Mouse (Mus musculus) hindbrain, embryonic 10.5 days (tissue): ENCODE measurements around the gene Gjc2. TPM values are rescaled to one million over a fixed set of nuclear protein-coding genes. Genes with fewer than 3 reads are reported as not detected.

Experiments used
- DNase-seq: peaks from one replicate; pipeline ENCODE4 v3.0.0-alpha.2; 2017; ENCODE audit warnings: low spot score
- H3K27ac ChIP-seq: fragments of 300-500 bp; sonication (generic); 2 replicates; pipeline ENCODE4 v1.5.1; 2016; ENCODE audit warnings: mild to moderate bottlenecking, moderate library complexity
- H3K27me3 ChIP-seq: fragments of 300-500 bp; sonication (generic); 2 replicates; pipeline ENCODE4 v1.6.1; 2016; ENCODE audit warnings: mild to moderate bottlenecking; ENCODE audit not compliant: poor library complexity, insufficient read depth, severe bottlenecking
- H3K36me3 ChIP-seq: fragments of 300-500 bp; sonication (generic); 2 replicates; pipeline ENCODE4 v1.6.1; 2016; ENCODE audit warnings: mild to moderate bottlenecking, moderate library complexity
- H3K4me1 ChIP-seq: fragments of 300-500 bp; sonication (generic); replicated peaks from 2 replicates; pipeline ENCODE4 v1.6.1; 2016; ENCODE audit warnings: mild to moderate bottlenecking
- H3K4me3 ChIP-seq: fragments of 300-500 bp; sonication (generic); 2 replicates; pipeline ENCODE4 v1.5.1; 2016; ENCODE audit warnings: mild to moderate bottlenecking, moderate library complexity
- H3K9me3 ChIP-seq: fragments of 300-500 bp; sonication (generic); 2 replicates; pipeline ENCODE4 v1.6.1; 2016; ENCODE audit warnings: mild to moderate bottlenecking, moderate library complexity
- WGBS: fragments of 180-500 bp; shearing (Covaris S2); methylation state at CpG from one replicate; pipeline ENCODE4 v1.1.7; 2016; 5-methylcytosine and 5-hydroxymethylcytosine counted together
- polyA plus RNA-seq: library from polyadenylated mRNA; unstranded; fragments of >200 nt; fragmentation: Nextera tagmentation; extraction: Ambion mirVana; gene quantifications from 2 replicates; pipeline ENCODE4 v1.2.1, GENCODE M21; 2016

Gene Gjc2
- polyA plus RNA-seq, 1 experiment from 2014 or later: 0.20 TPM

- Histone ChIP-seq H3K27me3 (peaks cover 59% of the 10 kb centered on the region), H3K9me3 (no peaks in the 10 kb centered on the region), H3K4me1 (peaks cover 35% of the 10 kb centered on the region), H3K4me3 (no peak overlapping the region), H3K36me3 (no peaks in the 10 kb centered on the region), H3K27ac (no peak overlapping the region)
- no peak for DNase-seq
- WGBS: 65% methylated on average over 19 of the region's 19 CpGs
Observed at GRCm38 (mm10) chr11:59138537-59139486, 44.2 kb downstream of the Gjc2 start.

- Histone ChIP-seq H3K4me1 (peaks cover 34% of the 10 kb centered on the region), H3K27me3 (peaks cover 76% of the 10 kb centered on the region), H3K4me3 (no peak overlapping the region), H3K9me3 (no peaks in the 10 kb centered on the region), H3K27ac (no peak overlapping the region), H3K36me3 (no peaks in the 10 kb centered on the region)
- no peak for DNase-seq
- WGBS: 75% methylated on average over 12 of the region's 12 CpGs
Observed at GRCm38 (mm10) chr11:59136994-59137706, 45.9 kb downstream of the Gjc2 start.

- Histone ChIP-seq H3K9me3 (no peaks in the 10 kb centered on the region), H3K4me3 (peak within 1 kb of the TSS; percentile 43), H3K36me3 (no peaks in the 10 kb centered on the region), H3K27me3 (peaks cover 86% of the 10 kb centered on the region), H3K4me1 (peaks cover 28% of the 10 kb centered on the region), H3K27ac (no peak within 1 kb of the TSS)
- no peak for DNase-seq
- 18% methylated on average over 44 of the region's 44 CpGs for whole genome bisulfite sequencing
Observed at GRCm38 (mm10) chr11:59135904-59136452, 47.0 kb downstream of the Gjc2 start, which contains the start of gene Obscn. TSS of gene Obscn (minus strand) at chr11:59136402.

- WGBS: 9% methylated on average over 55 of the region's 55 CpGs
Observed at GRCm38 (mm10) chr11:59135051-59135820, 47.8 kb downstream of the Gjc2 start.

GRCm38 (mm10) chr11:59134373-59134997, 48.5 kb downstream of the Gjc2 start:
- H3K27ac ChIP-seq: no peak overlapping the region
- H3K4me3 ChIP-seq: peak overlapping the region; percentile 43
- DNase-seq: peak; percentile 23
- H3K36me3 ChIP-seq: no peaks in the 10 kb centered on the region
- H3K27me3 ChIP-seq: peaks cover 80% of the 10 kb centered on the region
- WGBS: 8% methylated on average over 35 of the region's 35 CpGs
- no peaks in the 10 kb centered on the region for H3K9me3 ChIP-seq
- H3K4me1 ChIP-seq: peaks cover 28% of the 10 kb centered on the region

More at GRCm38 (mm10) chr11:59135051-59135820, 47.8 kb downstream of the Gjc2 start:
- peak; percentile 12 for DNase-seq
- Histone ChIP-seq H3K9me3 (no peaks in the 10 kb centered on the region), H3K4me1 (peaks cover 28% of the 10 kb centered on the region), H3K4me3 (peak overlapping the region; percentile 43), H3K27me3 (peaks cover 80% of the 10 kb centered on the region), H3K27ac (no peak overlapping the region), H3K36me3 (no peaks in the 10 kb centered on the region)

GRCm38 (mm10) chr11:59132065-59132464, 50.9 kb downstream of the Gjc2 start:
- no peak overlapping the region for H3K4me3 ChIP-seq
- DNase-seq: no peak
- H3K27ac ChIP-seq: no peak overlapping the region
- WGBS: 85% methylated on average over 2 of the region's 3 CpGs
- peaks cover 59% of the 10 kb centered on the region for H3K27me3 ChIP-seq
- peaks cover 19% of the 10 kb centered on the region for H3K4me1 ChIP-seq
- no peaks in the 10 kb centered on the region for H3K9me3 ChIP-seq
- H3K36me3 ChIP-seq: no peaks in the 10 kb centered on the region

- no peak for DNase-seq
- H3K4me3 ChIP-seq: no peak overlapping the region
- peaks cover 19% of the 10 kb centered on the region for H3K4me1 ChIP-seq
- no peak overlapping the region for H3K27ac ChIP-seq
- 73% methylated on average over 18 of the region's 18 CpGs for WGBS
- peaks cover 53% of the 10 kb centered on the region for H3K27me3 ChIP-seq
- no peaks in the 10 kb centered on the region for H3K9me3 ChIP-seq
- H3K36me3 ChIP-seq: no peaks in the 10 kb centered on the region
Observed at GRCm38 (mm10) chr11:59131348-59131919, 51.6 kb downstream of the Gjc2 start.

GRCm38 (mm10) chr11:59130782-59131181, 52.2 kb downstream of the Gjc2 start:
- H3K27me3 ChIP-seq: peaks cover 46% of the 10 kb centered on the region
- peaks cover 15% of the 10 kb centered on the region for H3K4me1 ChIP-seq
- no peak for DNase-seq
- WGBS: 94% methylated on average over 9 of the region's 9 CpGs
- no peak overlapping the region for H3K27ac ChIP-seq
- H3K36me3 ChIP-seq: no peaks in the 10 kb centered on the region
- H3K9me3 ChIP-seq: no peaks in the 10 kb centered on the region
- no peak overlapping the region for H3K4me3 ChIP-seq

Other genes with a start within 250 kb of the Gjc2 start
- gene Rnf187, start 244.3 kb downstream of the Gjc2 start, polyA plus RNA-seq: 297 and 381 TPM in 2 replicates
- gene Hist3h2ba, start 234.3 kb downstream of the Gjc2 start, polyA plus RNA-seq: 39.0 and 115 TPM in 2 replicates
- gene Hist3h2a, start 228.5 kb downstream of the Gjc2 start, polyA plus RNA-seq: 25.4 and 49.0 TPM in 2 replicates
- 0.41 and 0.85 TPM in 2 replicates for gene Trim17, start 228.5 kb downstream of the Gjc2 start, polyA plus RNA-seq
- 18.8 and 20.2 TPM in 2 replicates for gene Trim11, start 205.1 kb downstream of the Gjc2 start, polyA plus RNA-seq
- gene Obscn, start 46.8 kb downstream of the Gjc2 start, polyA plus RNA-seq: 0.15 TPM in 1 of 2 replicates, not detected in the other
- gene Iba57, start 19.5 kb downstream of the Gjc2 start, polyA plus RNA-seq: 4.8 and 7.1 TPM in 2 replicates
- 113 and 119 TPM in 2 replicates for gene Guk1, start 9.0 kb upstream of the Gjc2 start, polyA plus RNA-seq
- gene Mrpl55, start 19.3 kb upstream of the Gjc2 start, polyA plus RNA-seq: 123 and 129 TPM in 2 replicates
- gene 2310033P09Rik, start 25.1 kb upstream of the Gjc2 start, polyA plus RNA-seq: 42.2 and 43.1 TPM in 2 replicates
- gene Arf1, start 45.1 kb upstream of the Gjc2 start, polyA plus RNA-seq: 669 and 687 TPM in 2 replicates
- gene Wnt3a, start 107.5 kb upstream of the Gjc2 start, polyA plus RNA-seq: 14.2 and 18.2 TPM in 2 replicates
- 9.8 and 10.7 TPM in 2 replicates for gene Wnt9a, start 123.7 kb upstream of the Gjc2 start, polyA plus RNA-seq
- gene Prss38, start 192.4 kb upstream of the Gjc2 start, polyA plus RNA-seq: not detected in 2 replicates